Mouse (Mus musculus) hindbrain, embryonic 14.5 days (tissue): ENCODE measurements around the gene Ppfia1. TPM values are rescaled to one million over a fixed set of nuclear protein-coding genes. Genes with fewer than 3 reads are reported as not detected.

ENCODE experiments used
- ATAC-seq: fragments of 200-750 bp; cut with Nextera tagmentation; 2 replicates; pipeline ENCODE4 v1.8.0; 2017; ENCODE audit warnings: moderate number of reproducible peaks, mild to moderate bottlenecking, moderate TSS enrichment, moderate library complexity; ENCODE audit not compliant: low FRiP score
- DNase-seq: peaks from one replicate; pipeline ENCODE4 v3.0.0-alpha.2; 2015; ENCODE audit warnings: low spot score
- H3K27ac ChIP-seq: fragments of 300-500 bp; sonication (generic); 2 replicates; pipeline ENCODE4 v1.5.1; 2014; ENCODE audit warnings: mild to moderate bottlenecking, moderate library complexity
- H3K27me3 ChIP-seq: fragments of 300-500 bp; sonication (generic); 2 replicates; pipeline ENCODE4 v1.6.1; 2014; ENCODE audit warnings: mild to moderate bottlenecking, low read length, mixed read lengths; ENCODE audit not compliant: control insufficient read depth, insufficient read depth
- H3K36me3 ChIP-seq: fragments of 300-500 bp; sonication (generic); replicated peaks from 2 replicates; pipeline ENCODE4 v1.6.1; 2014; ENCODE audit not compliant: control insufficient read depth, insufficient read depth
- H3K4me1 ChIP-seq: fragments of 300-500 bp; sonication (generic); replicated peaks from 2 replicates; pipeline ENCODE4 v1.6.1; 2014; ENCODE audit warnings: antibody characterized with exemption, low read length, mixed read lengths; ENCODE audit not compliant: control insufficient read depth, insufficient read depth
- H3K4me2 ChIP-seq: fragments of 300-500 bp; sonication (generic); replicated peaks from 2 replicates; pipeline ENCODE4 v1.6.1; 2014; ENCODE audit warnings: mild to moderate bottlenecking, moderate library complexity
- H3K4me3 ChIP-seq: fragments of 300-500 bp; sonication (generic); replicated peaks from 2 replicates; pipeline ENCODE4 v1.5.1; 2014; ENCODE audit warnings: mild to moderate bottlenecking, low read length
- H3K9ac ChIP-seq: fragments of 300-500 bp; sonication (generic); 2 replicates; pipeline ENCODE4 v1.6.1; 2014
- H3K9me3 ChIP-seq: fragments of 300-500 bp; sonication (generic); 2 replicates; pipeline ENCODE4 v1.6.1; 2016; ENCODE audit warnings: low read length; ENCODE audit not compliant: control insufficient read depth
- WGBS: fragments of 180-500 bp; shearing (Covaris S2); extraction: QIAGEN DNeasy Blood & Tissue Kit; methylation state at CpG from one replicate; pipeline ENCODE4 v1.1.7; 2014; 5-methylcytosine and 5-hydroxymethylcytosine counted together
- polyA plus RNA-seq: library from polyadenylated mRNA; unstranded; fragments of >200 nt; fragmentation: Nextera tagmentation; extraction: Ambion mirVana; gene quantifications from 2 replicates; pipeline ENCODE4 v1.2.1, GENCODE M21; 2014

The Ppfia1 gene
- polyA plus RNA-seq, 1 experiment from 2014 or later: 26.0 TPM

DNA sequence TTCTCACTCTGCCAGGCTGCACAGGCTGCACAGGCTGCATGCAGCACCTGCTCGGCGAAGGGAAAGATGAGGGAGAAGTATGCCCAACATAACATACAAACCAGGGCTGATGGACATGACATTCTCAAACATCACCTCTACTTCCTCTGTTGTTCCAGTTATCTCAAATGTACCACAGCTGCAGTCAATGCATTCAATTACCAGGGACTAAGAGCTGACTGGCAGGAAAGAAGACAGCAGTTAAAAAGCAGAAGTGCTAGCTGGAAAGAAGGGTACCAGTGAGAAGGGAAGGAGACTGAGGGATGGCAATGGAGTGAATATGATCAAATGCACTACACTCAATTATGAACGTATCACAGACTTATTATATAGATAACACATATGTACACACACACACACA lies 17.2 kb downstream of the Ppfia1 start:
- no peak overlapping the region for H3K4me2 ChIP-seq
- H3K27me3 ChIP-seq: no peaks in the 10 kb centered on the region
- 0 out of 2 replicates have a peak, but pooled peaks cover 3% of the 10 kb centered on the region for H3K4me1 ChIP-seq
- no peak overlapping the region for H3K4me3 ChIP-seq
- DNase-seq (no peak), ATAC-seq (no peak)
- no peak overlapping the region for H3K27ac ChIP-seq
- no peaks in the 10 kb centered on the region for H3K9me3 ChIP-seq
- H3K36me3 ChIP-seq: no peaks in the 10 kb centered on the region
- no peak overlapping the region for H3K9ac ChIP-seq
- WGBS: 97% methylated on average over 3 of the region's 3 CpGs

DNA sequence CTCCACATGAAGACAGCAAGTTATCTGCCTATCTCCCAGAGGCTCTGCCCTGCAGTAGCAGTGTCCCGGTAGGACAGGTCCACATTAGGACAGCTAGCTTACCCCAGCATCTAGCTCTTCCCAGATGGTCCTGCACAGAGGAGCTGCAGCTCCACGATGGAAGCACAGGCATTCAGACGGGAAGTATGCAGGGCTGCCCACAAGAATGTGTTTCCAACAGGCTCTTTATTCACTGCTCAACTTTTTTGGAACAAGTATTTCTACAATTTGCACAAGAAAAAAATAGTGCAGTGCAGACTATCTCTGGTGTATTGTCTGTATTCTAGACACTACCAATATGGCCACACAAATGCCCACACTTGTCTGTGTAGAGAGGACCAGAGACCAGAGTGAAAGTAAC lies 18.8 kb downstream of the Ppfia1 start:
- Histone ChIP-seq H3K9me3 (no peaks in the 10 kb centered on the region), H3K4me2 (no peak overlapping the region), H3K4me1 (0 out of 2 replicates have a peak, but pooled peaks cover 3% of the 10 kb centered on the region), H3K27ac (no peak overlapping the region), H3K4me3 (no peak overlapping the region), H3K36me3 (no peaks in the 10 kb centered on the region), H3K9ac (no peak overlapping the region), H3K27me3 (no peaks in the 10 kb centered on the region)
- no peak for DNase-seq
- ATAC-seq: no peak
- 83% methylated on average over 3 of the region's 3 CpGs for WGBS

DNA sequence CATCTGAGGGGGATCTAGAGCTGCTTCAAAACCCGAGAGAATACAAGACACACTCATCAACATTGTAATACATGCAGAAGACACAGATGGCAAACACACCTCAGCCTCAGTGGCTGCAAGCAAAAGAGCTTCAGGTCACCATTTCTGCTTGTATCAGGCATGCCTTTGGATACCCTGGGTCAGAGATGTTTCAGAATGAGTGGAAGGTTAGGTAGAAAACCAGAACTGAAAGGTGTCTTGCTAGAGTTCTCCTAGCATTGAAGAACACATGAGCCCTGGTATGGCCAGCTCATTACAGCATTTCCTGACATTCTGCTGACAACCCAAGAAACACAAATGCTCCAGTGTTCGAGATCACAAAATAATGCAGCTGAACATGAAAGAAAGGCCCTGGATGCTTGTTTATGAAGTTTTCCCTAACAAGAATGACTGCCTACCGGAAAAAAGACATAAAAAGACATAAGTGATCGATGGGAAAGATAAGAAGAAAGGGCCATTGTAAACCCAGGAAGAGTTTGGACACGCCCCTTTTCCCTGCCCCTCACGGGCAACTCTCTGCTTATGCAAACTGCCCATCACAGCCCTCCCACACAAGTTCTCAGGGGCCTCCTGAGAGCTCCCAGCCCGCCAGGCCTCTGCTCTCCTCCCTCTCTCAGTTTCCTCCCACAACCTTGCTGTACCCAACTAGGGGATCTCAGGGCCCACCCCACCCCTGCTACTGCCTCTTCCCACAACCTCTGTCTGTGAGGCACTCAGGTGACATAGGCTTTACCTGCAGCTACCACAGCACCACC lies 21.7 kb downstream of the Ppfia1 start:
- no peak overlapping the region for H3K9ac ChIP-seq
- no peaks in the 10 kb centered on the region for H3K27me3 ChIP-seq
- no peak for DNase-seq
- no peak overlapping the region for H3K27ac ChIP-seq
- H3K36me3 ChIP-seq: no peaks in the 10 kb centered on the region
- WGBS: 37% methylated on average over 7 of the region's 7 CpGs
- ATAC-seq: no peak
- H3K4me2 ChIP-seq: no peak overlapping the region
- no peaks in the 10 kb centered on the region for H3K9me3 ChIP-seq
- 0 out of 2 replicates have a peak, but pooled peaks cover 3% of the 10 kb centered on the region for H3K4me1 ChIP-seq
- H3K4me3 ChIP-seq: no peak overlapping the region

DNA sequence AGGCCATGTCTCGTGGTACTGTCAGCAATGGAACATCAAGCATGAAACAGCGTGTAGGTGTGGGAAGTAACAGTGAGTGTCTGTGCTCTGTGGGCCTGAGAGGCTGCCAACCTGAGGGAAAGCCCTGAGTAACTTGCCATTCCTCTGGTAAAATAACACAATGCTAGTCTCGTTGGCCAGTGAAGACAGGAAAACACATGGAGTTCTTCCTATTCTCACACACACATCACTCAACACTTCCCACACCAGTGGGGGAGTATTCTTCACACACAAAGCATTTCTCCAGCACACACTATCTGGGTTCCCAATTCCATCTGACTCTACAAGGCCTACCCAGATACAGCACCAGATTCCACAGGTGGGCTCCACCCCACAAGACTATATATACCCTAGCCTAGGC lies 23.7 kb downstream of the Ppfia1 start:
- H3K4me3 ChIP-seq: no peak overlapping the region
- H3K27me3 ChIP-seq: no peaks in the 10 kb centered on the region
- H3K27ac ChIP-seq: no peak overlapping the region
- WGBS: 93% methylated on average over 3 of the region's 3 CpGs
- no peak overlapping the region for H3K9ac ChIP-seq
- no peak overlapping the region for H3K4me2 ChIP-seq
- no peaks in the 10 kb centered on the region for H3K36me3 ChIP-seq
- no peak for DNase-seq
- ATAC-seq: no peak
- H3K9me3 ChIP-seq: no peaks in the 10 kb centered on the region
- H3K4me1 ChIP-seq: 0 out of 2 replicates have a peak, but pooled peaks cover 3% of the 10 kb centered on the region

DNA sequence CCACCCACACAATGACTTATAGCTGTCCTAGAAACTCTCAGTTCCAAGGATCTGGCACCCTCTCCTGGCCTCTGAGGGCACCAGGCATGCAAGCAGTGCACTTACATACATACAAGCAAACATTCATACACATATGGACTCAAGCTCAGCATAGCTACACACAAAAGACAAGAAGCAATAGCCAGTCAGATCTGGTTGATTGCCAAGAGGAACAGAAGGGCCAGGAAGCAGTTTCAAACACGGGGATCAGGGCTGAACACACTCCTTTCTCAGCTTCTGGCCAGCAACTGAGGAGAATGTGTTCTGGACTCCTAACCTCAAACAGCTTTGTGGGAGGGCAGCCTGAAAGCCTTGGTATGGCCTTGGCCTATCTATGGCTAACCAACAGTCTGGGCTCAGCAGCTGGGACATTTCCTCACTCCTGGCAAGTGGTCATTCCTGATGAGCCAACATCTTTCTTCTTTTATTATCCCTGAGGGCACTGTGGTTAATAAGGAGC lies 25.8 kb downstream of the Ppfia1 start:
- Histone ChIP-seq H3K4me2 (no peak overlapping the region), H3K9me3 (no peaks in the 10 kb centered on the region), H3K4me3 (no peak overlapping the region), H3K27me3 (no peaks in the 10 kb centered on the region), H3K9ac (no peak overlapping the region), H3K27ac (no peak overlapping the region), H3K36me3 (no peaks in the 10 kb centered on the region), H3K4me1 (0 out of 2 replicates have a peak, but pooled peaks cover 3% of the 10 kb centered on the region)
- ATAC-seq (no peak), DNase-seq (no peak)
- 45% methylated on average over 1 of the region's 1 CpGs for WGBS

DNA sequence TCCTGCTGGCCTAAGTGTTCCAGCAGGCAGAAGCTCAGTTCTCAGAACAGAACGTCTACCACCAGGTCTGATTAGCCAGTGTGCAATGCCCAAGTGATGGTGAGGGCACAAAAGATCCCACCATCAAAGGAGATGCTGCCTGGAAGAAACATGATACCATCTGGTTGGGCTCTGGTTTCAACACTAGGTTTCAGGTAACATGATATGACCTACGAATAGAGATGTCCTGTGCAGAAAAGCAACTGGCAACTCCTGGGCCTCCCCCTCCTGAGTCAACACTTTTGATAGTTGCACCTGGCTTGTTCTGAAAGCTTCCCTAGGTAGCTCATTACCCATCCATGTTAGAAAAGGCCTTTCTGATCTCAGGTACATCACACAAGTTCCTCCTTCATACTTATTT lies 26.9 kb downstream of the Ppfia1 start:
- ATAC-seq: no peak
- Histone ChIP-seq H3K36me3 (no peaks in the 10 kb centered on the region), H3K9me3 (no peaks in the 10 kb centered on the region), H3K4me2 (no peak overlapping the region), H3K27me3 (no peaks in the 10 kb centered on the region), H3K4me3 (no peak overlapping the region), H3K27ac (no peak overlapping the region), H3K9ac (no peak overlapping the region), H3K4me1 (no peaks in the 10 kb centered on the region)
- 73% methylated on average over 2 of the region's 2 CpGs for WGBS
- DNase-seq: no peak

DNA sequence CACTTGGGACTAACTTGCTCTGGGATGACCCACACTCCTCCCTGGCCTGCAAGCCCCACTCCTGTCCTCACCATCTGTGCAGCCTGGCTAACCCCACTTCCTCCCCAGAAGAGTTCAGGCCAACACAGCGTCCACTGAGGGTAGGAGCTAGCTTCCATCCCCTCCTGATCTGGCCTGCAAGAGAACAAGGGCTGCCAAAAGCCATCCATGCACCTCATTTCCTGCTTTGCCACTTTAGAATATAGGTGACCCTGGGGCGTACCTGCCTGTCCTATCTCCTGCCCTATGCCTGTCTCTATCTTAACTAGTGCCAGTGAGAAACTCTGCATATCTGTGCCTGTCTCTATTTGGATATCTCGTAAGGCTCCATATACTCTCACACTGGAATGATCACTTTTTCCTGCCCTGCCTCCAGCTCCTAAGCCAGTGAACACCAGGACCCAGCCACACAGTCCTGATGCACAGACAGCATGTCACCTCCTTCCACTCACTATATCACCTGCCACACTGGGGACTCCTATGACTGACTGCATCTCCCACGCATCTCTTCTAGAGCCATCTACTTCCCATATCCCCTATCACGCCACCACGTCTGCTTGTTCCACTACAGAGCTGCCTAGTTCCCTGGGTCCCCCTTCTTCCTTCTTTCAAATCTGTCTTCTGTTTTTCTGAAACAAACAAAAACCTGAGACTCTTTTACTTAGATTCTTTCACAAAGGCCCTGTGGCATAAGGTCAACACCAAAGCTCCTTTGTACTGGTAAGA lies 28.9 kb downstream of the Ppfia1 start:
- no peak overlapping the region for H3K4me3 ChIP-seq
- H3K36me3 ChIP-seq: peaks cover 6% of the 10 kb centered on the region
- no peak for DNase-seq
- no peaks in the 10 kb centered on the region for H3K9me3 ChIP-seq
- no peaks in the 10 kb centered on the region for H3K27me3 ChIP-seq
- H3K9ac ChIP-seq: no peak overlapping the region
- H3K4me1 ChIP-seq: no peaks in the 10 kb centered on the region
- no peak overlapping the region for H3K27ac ChIP-seq
- 85% methylated on average over 6 of the region's 6 CpGs for WGBS
- no peak overlapping the region for H3K4me2 ChIP-seq
- no peak for ATAC-seq

DNA sequence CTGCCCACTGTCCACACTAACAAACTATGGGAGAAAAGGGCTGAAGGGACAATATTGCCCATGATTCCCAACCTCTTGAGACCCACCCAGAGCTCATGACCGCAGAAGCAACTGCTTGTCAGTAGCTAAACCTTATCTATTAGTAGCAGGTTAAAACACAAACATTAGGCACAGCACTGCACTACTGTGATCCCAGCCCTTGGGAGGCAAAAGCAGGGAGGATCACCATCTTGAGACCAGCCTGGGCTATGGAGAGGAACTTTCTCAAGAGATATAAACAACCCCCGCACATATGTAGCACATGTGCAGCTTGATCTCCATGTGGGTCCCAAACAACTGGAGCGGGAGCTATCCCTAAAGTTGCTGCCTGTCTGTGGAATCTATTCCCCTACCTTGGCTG lies 30.1 kb downstream of the Ppfia1 start:
- DNase-seq: no peak
- Histone ChIP-seq H3K27me3 (no peaks in the 10 kb centered on the region), H3K36me3 (peaks cover 18% of the 10 kb centered on the region), H3K4me1 (no peaks in the 10 kb centered on the region), H3K4me2 (no peak overlapping the region), H3K4me3 (no peak overlapping the region), H3K27ac (no peak overlapping the region), H3K9ac (no peak overlapping the region), H3K9me3 (no peaks in the 10 kb centered on the region)
- no peak for ATAC-seq
- 96% methylated on average over 3 of the region's 3 CpGs for whole genome bisulfite sequencing

DNA sequence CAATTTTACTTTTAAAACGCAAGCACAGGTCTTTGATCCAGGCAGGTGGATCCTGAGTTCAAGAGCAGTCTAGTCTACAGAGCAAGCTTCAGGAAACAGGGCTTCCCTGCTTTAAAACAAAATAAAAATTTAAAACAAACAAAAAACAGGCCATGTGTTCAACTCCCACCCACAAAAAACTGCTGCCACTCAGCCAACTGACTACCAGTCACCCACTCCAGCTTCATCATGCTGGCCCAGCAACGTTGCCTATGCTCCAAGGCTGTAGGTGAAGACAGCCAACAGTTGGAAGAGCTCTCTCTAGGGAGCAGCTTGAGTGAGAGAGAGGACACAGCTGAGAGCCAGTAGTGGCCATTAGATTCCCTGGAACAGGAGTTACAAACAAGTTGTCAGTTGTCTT lies 31.6 kb downstream of the Ppfia1 start:
- H3K27ac ChIP-seq: no peak overlapping the region
- ATAC-seq (no peak), DNase-seq (no peak)
- H3K9ac ChIP-seq: no peak overlapping the region
- H3K9me3 ChIP-seq: no peaks in the 10 kb centered on the region
- H3K36me3 ChIP-seq: peaks cover 32% of the 10 kb centered on the region
- H3K4me3 ChIP-seq: no peak overlapping the region
- no peaks in the 10 kb centered on the region for H3K27me3 ChIP-seq
- no peaks in the 10 kb centered on the region for H3K4me1 ChIP-seq
- WGBS: 91% methylated on average over 2 of the region's 2 CpGs
- no peak overlapping the region for H3K4me2 ChIP-seq
